ENCODE assay signal across 12 mouse cellular contexts in genomic region chr12:54262236-54263005, GRCm38 (mm10).
"Had no signal": no experiment of that assay in that cellular context is flagged by ENCODE, and none has a peak within 500 bp of the region (broad histone marks: within the 10 kb centered on the region; RNA-seq: fewer than 3 reads in every experiment).

No protein-coding gene starts in this region.

- H3K9me3 ChIP-seq: limb, embryonic 10.5 days; liver, embryonic 15.5 days; midbrain, embryonic 13.5 days; stomach, embryonic 15.5 days had no signal

- H3K4me3 ChIP-seq: layer of hippocampus, adult 2 months; left cerebral cortex, adult 2 months; limb, embryonic 10.5 days; liver, embryonic 15.5 days; midbrain, embryonic 13.5 days; stomach, embryonic 15.5 days had no signal

- H3K9ac ChIP-seq: liver, embryonic 15.5 days; midbrain, embryonic 13.5 days; stomach, embryonic 15.5 days had no signal

- DNase-seq: lung, adult 2 months; lung, postnatal 36 days; right cerebral cortex, postnatal 14 days; thymus, postnatal 36 days had no signal

- ATAC-seq: lung, postnatal 0 days; midbrain, embryonic 13.5 days had no signal

- H3K27me3 ChIP-seq: liver, embryonic 15.5 days; midbrain, embryonic 13.5 days; stomach, embryonic 15.5 days had no signal

- H3K4me1 ChIP-seq: liver, embryonic 15.5 days had no signal

- H3K4me2 ChIP-seq: liver, embryonic 11.5 days; liver, embryonic 15.5 days; midbrain, embryonic 13.5 days; stomach, embryonic 15.5 days had no signal

- H3K27ac ChIP-seq: layer of hippocampus, adult 2 months; left cerebral cortex, adult 2 months; limb, embryonic 10.5 days; liver, embryonic 15.5 days; midbrain, embryonic 13.5 days; stomach, embryonic 15.5 days had no signal

- H3K36me3 ChIP-seq: limb, embryonic 10.5 days; liver, embryonic 15.5 days; midbrain, embryonic 13.5 days; stomach, embryonic 15.5 days had no signal
